Mouse (Mus musculus) lung, embryonic 15.5 days (tissue): ENCODE measurements at regions not wholly inside any gene's neighbourhood (a gene's known extent, or its start where the extent isn't known, plus 50 kb on each side); places are given as distances from the start of the nearest gene placed in this dataset.

ENCODE experiments used
- ATAC-seq: fragments of 200-750 bp; cut with Nextera tagmentation; 2 replicates; pipeline ENCODE4 v1.8.0; 2017; ENCODE audit warnings: moderate number of reproducible peaks, borderline replicate concordance; ENCODE audit not compliant: low FRiP score, low TSS enrichment; ENCODE audit errors: extremely low read depth
- H3K27ac ChIP-seq: fragments of 300-500 bp; sonication (generic); 2 replicates; pipeline ENCODE4 v1.5.1; 2015; ENCODE audit warnings: moderate library complexity, mild to moderate bottlenecking, inconsistent platforms
- H3K27me3 ChIP-seq: fragments of 300-500 bp; sonication (generic); 2 replicates; pipeline ENCODE4 v1.6.1; 2015; ENCODE audit warnings: inconsistent platforms
- H3K36me3 ChIP-seq: fragments of 300-500 bp; sonication (generic); 2 replicates; pipeline ENCODE4 v1.6.1; 2015; ENCODE audit warnings: inconsistent platforms
- H3K4me1 ChIP-seq: fragments of 300-500 bp; sonication (generic); 2 replicates; pipeline ENCODE4 v1.6.1; 2015; ENCODE audit warnings: inconsistent platforms
- H3K4me2 ChIP-seq: fragments of 300-500 bp; sonication (generic); 2 replicates; pipeline ENCODE4 v1.6.1; 2015; ENCODE audit warnings: inconsistent platforms, mild to moderate bottlenecking, moderate library complexity
- H3K4me3 ChIP-seq: fragments of 300-500 bp; sonication (generic); 2 replicates; pipeline ENCODE4 v1.5.1; 2015; ENCODE audit warnings: mild to moderate bottlenecking, inconsistent platforms
- H3K9ac ChIP-seq: fragments of 300-500 bp; sonication (generic); 2 replicates; pipeline ENCODE4 v1.6.1; 2015; ENCODE audit warnings: inconsistent platforms
- H3K9me3 ChIP-seq: fragments of 300-500 bp; sonication (generic); 2 replicates; pipeline ENCODE4 v1.6.1; 2016; ENCODE audit warnings: inconsistent platforms
- WGBS: fragments of 180-500 bp; shearing (Covaris S2); methylation state at CpG from one replicate; pipeline ENCODE4 v1.1.7; 2015; 5-methylcytosine and 5-hydroxymethylcytosine counted together

DNA sequence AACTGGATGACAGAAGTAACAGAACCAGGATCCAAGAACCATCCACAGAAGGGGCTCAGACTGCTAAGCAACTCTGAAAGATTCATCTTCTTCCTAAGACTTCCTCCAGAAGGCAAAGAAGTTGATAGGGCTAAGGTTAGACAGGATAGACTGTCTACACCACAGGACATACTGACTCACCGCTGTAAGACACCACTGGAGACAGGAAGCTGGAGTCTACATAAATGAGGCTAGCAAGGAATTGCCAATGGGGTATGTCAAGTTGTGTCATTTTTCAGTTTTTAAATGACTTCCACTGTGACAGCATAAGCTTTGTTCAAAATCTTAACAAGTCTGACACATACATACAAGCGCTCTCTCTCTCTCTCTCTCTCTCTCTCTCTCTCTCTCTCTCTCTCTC lies 645.4 kb upstream of the Gm10131 start:
- no peak overlapping the region for H3K27ac ChIP-seq
- H3K9me3 ChIP-seq = no peaks in the 10 kb centered on the region
- H3K4me2 ChIP-seq = no peak overlapping the region
- H3K9ac ChIP-seq = no peak overlapping the region
- no peak for ATAC-seq
- WGBS = 83% methylated on average over 2 of the region's 2 CpGs
- H3K27me3 ChIP-seq = no peaks in the 10 kb centered on the region
- no peaks in the 10 kb centered on the region for H3K36me3 ChIP-seq
- H3K4me3 ChIP-seq = no peak overlapping the region
- H3K4me1 ChIP-seq = peaks cover 5% of the 10 kb centered on the region; the same call in 1 of the 2 replicates

DNA sequence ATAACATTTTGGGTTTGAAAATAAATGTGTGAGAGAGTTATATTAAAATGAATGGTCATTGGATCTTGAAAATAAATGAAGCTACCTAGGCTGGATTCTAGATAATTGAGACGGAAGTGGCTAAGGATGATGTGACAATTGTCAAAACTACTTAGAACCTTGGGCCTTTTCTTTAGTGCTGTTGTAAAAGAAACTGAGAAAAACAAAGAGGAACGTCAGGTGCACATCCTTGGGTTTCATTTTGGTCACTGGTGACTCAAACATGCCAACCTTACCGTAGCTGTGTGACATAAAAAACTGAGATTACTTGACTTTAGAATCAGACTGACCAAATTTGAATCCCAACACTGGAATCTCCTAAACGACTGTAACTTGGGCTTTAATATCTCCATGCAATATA lies 644.6 kb upstream of the Gm10131 start:
- no peak overlapping the region for H3K4me3 ChIP-seq
- no peak for ATAC-seq
- H3K27ac ChIP-seq = no peak overlapping the region
- H3K36me3 ChIP-seq = no peaks in the 10 kb centered on the region
- 89% methylated on average over 4 of the region's 4 CpGs for WGBS
- H3K9me3 ChIP-seq = no peaks in the 10 kb centered on the region
- peaks cover 2% of the 10 kb centered on the region; the same call in 1 of the 2 replicates for H3K4me1 ChIP-seq
- no peak overlapping the region for H3K4me2 ChIP-seq
- H3K9ac ChIP-seq = no peak overlapping the region
- H3K27me3 ChIP-seq = no peaks in the 10 kb centered on the region

DNA sequence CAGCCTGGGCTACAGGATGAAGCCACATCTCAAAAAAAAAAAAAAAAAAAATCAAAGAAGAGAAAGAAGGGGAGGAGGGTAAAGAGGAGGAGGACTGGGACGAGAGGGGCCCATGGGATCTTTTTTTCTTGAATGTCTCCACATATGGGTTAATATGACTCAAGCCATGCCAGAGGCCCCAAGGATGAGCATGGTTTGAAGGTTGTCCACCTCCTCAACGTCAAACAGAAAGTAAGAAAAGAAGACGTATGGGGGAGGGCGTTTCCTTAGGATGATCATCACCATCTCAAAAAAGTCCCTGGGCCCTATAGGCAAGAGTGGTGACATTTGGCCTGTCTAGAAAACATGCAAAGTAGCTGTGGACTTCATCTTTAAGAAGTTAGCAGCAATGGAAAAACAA lies 643.9 kb upstream of the Gm10131 start:
- H3K36me3 ChIP-seq = no peaks in the 10 kb centered on the region
- WGBS = 79% methylated on average over 4 of the region's 4 CpGs
- no peak for ATAC-seq
- H3K4me2 ChIP-seq = no peak overlapping the region
- H3K9ac ChIP-seq = no peak overlapping the region
- H3K4me3 ChIP-seq = no peak overlapping the region
- H3K27ac ChIP-seq = no peak overlapping the region
- H3K9me3 ChIP-seq = no peaks in the 10 kb centered on the region
- no peaks in the 10 kb centered on the region for H3K27me3 ChIP-seq
- no peaks in the 10 kb centered on the region for H3K4me1 ChIP-seq

DNA sequence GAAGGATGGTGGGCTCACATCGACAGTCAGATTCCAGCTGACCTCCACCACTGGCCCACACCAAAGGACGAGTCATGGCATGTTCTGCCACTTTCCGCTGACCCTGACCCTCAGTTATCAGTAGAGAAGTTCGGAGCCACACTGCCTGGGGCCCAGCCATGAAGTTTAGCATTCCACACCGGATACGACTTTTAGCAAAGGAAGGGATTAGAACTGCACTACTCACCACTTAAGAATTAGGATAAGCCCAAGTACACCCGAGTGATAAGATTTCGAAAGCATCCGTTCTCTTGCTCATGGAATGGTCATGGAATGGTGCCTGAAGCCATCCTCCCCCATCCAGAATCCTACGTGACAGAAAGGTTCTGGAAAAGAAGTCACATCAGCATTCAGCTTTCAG lies 641.5 kb upstream of the Gm10131 start:
- no peak for ATAC-seq
- H3K9me3 ChIP-seq = no peaks in the 10 kb centered on the region
- H3K4me1 ChIP-seq = peaks cover 4% of the 10 kb centered on the region; the same call in 1 of the 2 replicates
- H3K4me2 ChIP-seq = no peak overlapping the region
- H3K9ac ChIP-seq = no peak overlapping the region
- 26% methylated on average over 10 of the region's 10 CpGs for WGBS
- no peaks in the 10 kb centered on the region for H3K27me3 ChIP-seq
- no peak overlapping the region for H3K4me3 ChIP-seq
- H3K27ac ChIP-seq = no peak overlapping the region
- no peaks in the 10 kb centered on the region for H3K36me3 ChIP-seq

DNA sequence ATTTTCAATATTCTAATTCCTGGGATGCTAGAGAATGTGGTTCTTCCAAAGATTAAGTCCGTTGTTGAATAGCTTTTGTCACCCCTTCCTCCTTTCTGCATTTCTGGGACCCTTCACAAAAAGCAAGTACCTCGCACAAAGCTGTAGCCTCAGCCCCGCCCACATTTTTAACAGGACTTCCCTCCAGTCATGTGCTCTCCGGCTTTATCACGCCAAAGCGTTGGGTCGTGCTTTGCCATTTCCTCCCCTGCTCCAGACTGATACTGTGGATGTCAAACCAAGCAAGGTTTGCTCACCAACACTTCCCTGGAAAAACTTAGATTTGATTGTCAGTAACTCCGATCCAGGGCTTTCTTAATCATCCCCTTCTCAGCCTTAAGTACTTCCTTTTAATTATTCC lies 637.0 kb upstream of the Gm10131 start:
- Histone ChIP-seq H3K9ac (no peak overlapping the region), H3K4me1 (peaks cover 4% of the 10 kb centered on the region; the same call in 1 of the 2 replicates), H3K4me3 (no peak overlapping the region), H3K27ac (no peak overlapping the region), H3K36me3 (no peaks in the 10 kb centered on the region), H3K9me3 (no peaks in the 10 kb centered on the region), H3K27me3 (no peaks in the 10 kb centered on the region), H3K4me2 (no peak overlapping the region)
- 60% methylated on average over 8 of the region's 8 CpGs for WGBS
- no peak for ATAC-seq

DNA sequence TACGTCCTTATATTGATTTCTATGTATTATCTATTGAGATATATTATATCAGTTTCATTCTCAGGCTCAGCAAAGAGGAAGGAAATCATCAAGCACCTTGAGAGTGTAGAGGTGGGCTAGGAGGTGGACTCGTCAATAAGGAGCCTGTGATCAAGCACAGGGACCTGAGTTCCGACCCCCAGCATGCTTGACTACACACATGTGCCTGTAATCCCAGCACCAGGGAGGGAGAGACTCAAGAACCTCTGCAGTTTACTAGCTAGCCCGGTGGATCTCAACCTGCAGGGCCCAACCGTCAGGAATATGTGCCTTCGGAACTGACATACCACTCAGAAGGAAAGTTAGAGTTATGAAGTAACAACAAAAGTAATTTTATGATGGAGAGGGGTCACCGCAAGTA lies 634.2 kb upstream of the Gm10131 start:
- no peak for ATAC-seq
- no peak overlapping the region for H3K27ac ChIP-seq
- H3K36me3 ChIP-seq = no peaks in the 10 kb centered on the region
- H3K27me3 ChIP-seq = no peaks in the 10 kb centered on the region
- 89% methylated on average over 7 of the region's 7 CpGs for WGBS
- H3K4me1 ChIP-seq = peaks cover 4% of the 10 kb centered on the region; the same call in 1 of the 2 replicates
- no peak overlapping the region for H3K9ac ChIP-seq
- H3K4me2 ChIP-seq = no peak overlapping the region
- H3K4me3 ChIP-seq = no peak overlapping the region
- no peaks in the 10 kb centered on the region for H3K9me3 ChIP-seq

DNA sequence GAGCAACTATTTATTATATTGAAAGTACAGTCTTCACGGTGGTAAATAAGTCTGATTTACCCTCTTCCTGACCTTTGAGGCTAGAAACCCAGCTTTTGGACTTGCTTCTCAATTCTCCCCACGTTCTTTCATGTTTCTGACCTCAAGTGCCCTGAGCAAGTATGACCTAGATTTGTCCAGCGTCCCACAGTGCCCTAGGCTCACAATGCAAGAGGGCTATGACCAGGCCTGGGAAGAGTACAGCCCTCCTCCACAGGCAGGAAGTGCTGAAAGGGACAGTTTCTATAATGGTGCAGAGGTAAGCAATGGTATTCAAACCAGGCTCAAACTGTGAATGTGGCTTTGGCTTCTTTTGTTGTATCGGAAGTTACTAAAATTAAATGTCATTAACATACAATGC lies 633.1 kb upstream of the Gm10131 start:
- Histone ChIP-seq H3K9ac (no peak overlapping the region), H3K27me3 (no peaks in the 10 kb centered on the region), H3K4me2 (no peak overlapping the region), H3K4me1 (peaks cover 3% of the 10 kb centered on the region; the same call in 1 of the 2 replicates), H3K4me3 (no peak overlapping the region), H3K36me3 (no peaks in the 10 kb centered on the region), H3K9me3 (no peaks in the 10 kb centered on the region), H3K27ac (no peak overlapping the region)
- ATAC-seq = no peak
- WGBS = 51% methylated on average over 4 of the region's 4 CpGs

DNA sequence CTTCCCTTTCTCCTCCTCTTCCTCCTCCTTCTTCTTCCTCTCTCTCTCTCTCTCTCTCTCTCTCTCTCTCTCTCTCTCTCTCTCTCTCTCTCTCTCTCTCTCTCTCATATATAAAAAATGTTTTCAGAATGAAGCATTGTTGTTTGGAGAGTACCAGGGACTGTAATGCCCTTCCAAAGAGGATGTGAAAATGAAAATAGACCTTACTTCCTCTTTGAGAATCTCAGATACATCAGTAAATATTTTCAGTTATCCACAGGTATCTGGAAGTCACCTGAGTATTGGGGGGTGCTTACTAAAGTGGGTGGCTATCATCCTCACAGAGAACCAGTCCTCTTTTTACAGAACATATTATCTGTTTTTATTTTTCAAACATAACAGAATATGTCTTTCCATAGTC lies 632.6 kb upstream of the Gm10131 start:
- ATAC-seq = no peak
- Histone ChIP-seq H3K27me3 (no peaks in the 10 kb centered on the region), H3K9me3 (no peaks in the 10 kb centered on the region), H3K4me3 (no peak overlapping the region), H3K9ac (no peak overlapping the region), H3K27ac (no peak overlapping the region), H3K4me2 (no peak overlapping the region), H3K4me1 (no peaks in the 10 kb centered on the region), H3K36me3 (no peaks in the 10 kb centered on the region)

DNA sequence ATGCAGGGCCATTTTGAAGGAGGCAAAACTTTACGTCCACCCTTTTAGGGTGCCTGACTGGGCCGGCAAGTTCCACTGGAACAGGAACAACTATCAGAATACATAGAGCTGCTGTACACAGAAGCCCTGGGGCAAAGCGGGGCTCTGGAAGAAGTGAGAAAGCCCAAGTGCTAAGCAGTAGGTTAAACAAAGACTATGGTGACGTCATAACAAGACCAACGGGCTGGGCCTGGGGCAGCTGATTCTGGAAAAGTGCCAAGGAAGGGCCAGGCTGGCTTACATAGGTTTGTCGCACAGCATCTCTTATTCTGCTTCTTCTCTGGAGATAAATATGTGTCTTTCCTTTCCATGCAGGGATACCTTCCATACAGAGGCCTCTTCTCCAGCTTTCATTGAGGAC lies 631.6 kb upstream of the Gm10131 start:
- no peak overlapping the region for H3K4me2 ChIP-seq
- no peaks in the 10 kb centered on the region for H3K4me1 ChIP-seq
- WGBS = 31% methylated on average over 6 of the region's 6 CpGs
- no peak for ATAC-seq
- no peaks in the 10 kb centered on the region for H3K9me3 ChIP-seq
- H3K27me3 ChIP-seq = no peaks in the 10 kb centered on the region
- H3K36me3 ChIP-seq = no peaks in the 10 kb centered on the region
- H3K9ac ChIP-seq = no peak overlapping the region
- H3K27ac ChIP-seq = no peak overlapping the region
- H3K4me3 ChIP-seq = no peak overlapping the region

DNA sequence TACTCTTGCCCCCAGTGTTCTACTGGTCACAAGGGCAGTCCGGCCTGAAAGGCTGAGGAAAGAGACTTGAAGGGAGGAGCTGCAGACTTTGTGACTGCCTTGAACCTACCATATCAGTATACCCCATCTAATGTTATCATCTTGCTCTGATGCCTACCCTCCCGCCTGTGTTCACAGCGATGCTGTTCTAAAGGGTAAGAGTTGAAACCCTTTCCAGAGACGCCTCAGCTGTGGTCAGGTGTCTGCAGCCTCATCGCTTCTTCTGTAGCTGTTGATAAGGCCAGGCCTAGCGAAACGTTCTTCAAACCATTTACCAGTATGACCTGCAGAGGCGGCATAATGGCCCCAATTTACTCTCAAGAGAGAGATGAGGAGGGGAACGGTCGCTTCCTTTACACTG lies 629.3 kb upstream of the Gm10131 start:
- Histone ChIP-seq H3K4me1 (no peaks in the 10 kb centered on the region), H3K36me3 (no peaks in the 10 kb centered on the region), H3K9ac (no peak overlapping the region), H3K27ac (no peak overlapping the region), H3K27me3 (no peaks in the 10 kb centered on the region), H3K9me3 (no peaks in the 10 kb centered on the region), H3K4me3 (no peak overlapping the region), H3K4me2 (no peak overlapping the region)
- ATAC-seq = no peak
- WGBS = 70% methylated on average over 10 of the region's 10 CpGs

DNA sequence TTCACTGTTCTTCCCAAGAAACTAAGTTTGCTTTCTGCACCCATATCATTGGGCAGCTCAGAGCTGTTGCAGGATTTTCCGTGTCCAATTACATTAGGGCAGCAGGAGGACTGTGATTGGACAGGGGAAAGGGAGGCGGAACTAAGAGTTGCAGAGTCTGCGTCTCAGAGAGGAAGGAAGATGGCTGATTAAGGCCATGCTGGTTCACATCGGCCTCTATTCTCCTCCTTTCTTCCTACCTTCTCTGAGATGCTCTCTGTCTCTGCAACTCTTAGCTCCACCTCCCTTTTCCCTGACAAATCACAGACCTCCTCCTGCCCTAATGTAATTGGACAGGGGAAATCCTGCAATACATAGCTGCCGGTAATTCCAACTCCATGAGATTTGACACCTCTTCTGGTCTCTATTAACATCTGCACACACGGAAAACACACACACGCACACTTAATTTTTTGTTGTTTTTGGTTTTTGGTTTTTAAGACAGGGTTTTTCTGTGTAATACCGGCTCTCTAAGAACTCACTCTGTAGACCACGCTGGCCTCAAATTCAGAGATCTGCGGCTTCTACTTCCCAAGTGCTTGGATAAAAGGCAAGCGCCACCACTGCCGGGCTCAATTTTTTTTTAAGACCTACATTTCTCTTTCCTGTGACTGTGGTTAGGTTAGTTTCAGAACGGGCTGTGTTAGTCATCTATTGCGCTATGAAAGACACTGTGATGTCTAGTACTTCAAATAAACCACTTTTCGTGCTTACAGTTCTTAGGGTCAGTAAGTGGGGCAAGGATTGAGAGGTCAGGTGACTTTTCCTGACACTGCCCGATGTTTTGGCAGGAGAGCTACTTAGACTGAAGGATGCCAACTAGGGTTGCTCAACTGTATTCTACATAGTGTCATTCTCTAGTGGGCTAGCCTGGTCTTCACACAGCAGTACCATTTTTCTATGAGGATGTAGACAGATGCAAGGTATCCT lies 628.6 kb upstream of the Gm10131 start:
- Histone ChIP-seq H3K36me3 (no peaks in the 10 kb centered on the region), H3K9ac (no peak overlapping the region), H3K4me1 (no peaks in the 10 kb centered on the region), H3K27ac (no peak overlapping the region), H3K9me3 (no peaks in the 10 kb centered on the region), H3K4me3 (no peak overlapping the region), H3K4me2 (no peak overlapping the region), H3K27me3 (no peaks in the 10 kb centered on the region)
- no peak for ATAC-seq
- 89% methylated on average over 16 of the region's 16 CpGs for WGBS

DNA sequence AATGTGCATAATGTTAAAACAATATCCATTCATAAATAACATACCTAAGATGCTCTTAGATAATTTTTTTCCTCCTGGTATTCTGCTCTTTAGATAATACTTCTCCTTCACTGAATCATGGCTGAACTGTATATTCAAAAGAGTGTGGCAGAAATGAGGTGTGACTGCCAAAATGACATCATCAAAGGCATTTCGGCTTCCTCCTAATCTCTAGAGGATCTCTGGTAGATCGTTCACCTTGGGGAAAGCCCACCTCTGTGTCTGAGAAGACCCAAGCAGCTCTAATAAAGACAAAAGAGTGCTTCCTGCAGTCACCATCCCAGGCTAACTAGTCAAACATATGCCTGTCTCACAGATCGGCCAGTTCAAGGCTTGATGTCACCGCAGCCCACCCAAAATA lies 624.7 kb upstream of the Gm10131 start:
- Histone ChIP-seq H3K9me3 (no peaks in the 10 kb centered on the region), H3K9ac (no peak overlapping the region), H3K27me3 (no peaks in the 10 kb centered on the region), H3K36me3 (no peaks in the 10 kb centered on the region), H3K4me3 (no peak overlapping the region), H3K27ac (no peak overlapping the region), H3K4me2 (no peak overlapping the region), H3K4me1 (no peaks in the 10 kb centered on the region)
- WGBS = 59% methylated on average over 4 of the region's 4 CpGs
- no peak for ATAC-seq
